Mouse (Mus musculus) CH12.LX (cell line): Measurements from ENCODE around the gene Phf13. TPM values are rescaled to one million over a fixed set of nuclear protein-coding genes. Genes with fewer than 3 reads are reported as not detected.

Experiments used
- DNase-seq: peaks from one replicate; pipeline ENCODE4 v3.0.0-alpha.2; 2013; ENCODE audit errors: extremely low read depth
- H3K27ac ChIP-seq: 2 replicates; pipeline ENCODE4 v1.5.1; 2012; ENCODE audit warnings: low read depth, mild to moderate bottlenecking, control low read depth, moderate library complexity; ENCODE audit not compliant: insufficient read depth
- H3K27me3 ChIP-seq: replicated peaks from 2 replicates; pipeline ENCODE3; 2012; ENCODE audit warnings: inconsistent platforms
- H3K36me3 ChIP-seq, 2 experiments: replicated peaks in 1 of 2; 2 replicates each; pipeline versions ENCODE3 to v1.6.1; 2012; ENCODE audit warnings: inconsistent platforms in 1 of 2, low read length in 1 of 2, mild to moderate bottlenecking in 1 of 2, mixed read lengths in 1 of 2, moderate library complexity in 1 of 2; ENCODE audit not compliant: control insufficient read depth in 1 of 2, insufficient read depth in 1 of 2
- H3K4me1 ChIP-seq, 2 experiments: 2 replicates each; pipeline ENCODE4 v1.6.1; 2012; ENCODE audit warnings: inconsistent platforms in 1 of 2, moderate library complexity in 1 of 2; ENCODE audit not compliant: insufficient read depth in 2 of 2, control insufficient read depth in 1 of 2
- H3K4me2 ChIP-seq: 2 replicates; pipeline ENCODE4 v1.6.1; 2012; ENCODE audit warnings: low read depth, mild to moderate bottlenecking, control low read depth; ENCODE audit not compliant: poor library complexity, insufficient read depth, severe bottlenecking
- H3K4me3 ChIP-seq, 3 experiments: fragments of 150-350 bp in 1 of 3; sonication (generic) in 1 of 3; replicated peaks in 1 of 3; 2 replicates each; pipeline versions ENCODE3 to v1.5.1; 2011 to 2012; ENCODE audit warnings: low read depth in 2 of 3, low read length in 2 of 3, mild to moderate bottlenecking in 2 of 3, moderate library complexity in 2 of 3, control low read depth in 1 of 3, improper control_type of control experiment in 1 of 3, inconsistent platforms in 1 of 3, mixed read lengths in 1 of 3; ENCODE audit not compliant: poor library complexity in 1 of 3
- H3K79me2 ChIP-seq: replicated peaks from 2 replicates; pipeline ENCODE4 v1.6.1; 2012; ENCODE audit warnings: mild to moderate bottlenecking, moderate library complexity; ENCODE audit not compliant: control insufficient read depth, poor library complexity, insufficient read depth, severe bottlenecking; ENCODE audit errors: extremely low read depth
- H3K9ac ChIP-seq: 2 replicates; pipeline ENCODE4 v1.6.1; 2012; ENCODE audit warnings: low read depth, mild to moderate bottlenecking, control low read depth, moderate library complexity; ENCODE audit not compliant: insufficient read depth
- H3K9me3 ChIP-seq: replicated peaks from 2 replicates; pipeline ENCODE3; 2012; ENCODE audit warnings: low read length, inconsistent platforms, mixed read lengths
- BHLHE40 ChIP-seq: IDR thresholded peaks from 2 replicates; pipeline ENCODE4 v1.6.1; 2011; ENCODE audit warnings: mild to moderate bottlenecking, low read depth, low read length, improper control_type of control experiment
- CHD1 ChIP-seq: IDR thresholded peaks from 2 replicates; pipeline ENCODE4 v1.6.1; 2012; ENCODE audit warnings: low read depth, low read length, improper control_type of control experiment, inconsistent platforms
- CHD2 ChIP-seq: IDR thresholded peaks from 2 replicates; pipeline ENCODE4 v1.6.1; 2011; ENCODE audit warnings: low read length, improper control_type of control experiment
- CTCF ChIP-seq, 2 experiments: IDR thresholded peaks in 1 of 2; conservative IDR thresholded peaks in 1 of 2; 2 replicates each; pipeline ENCODE4 v1.5.1; 2011 to 2012; ENCODE audit warnings: low read depth in 2 of 2, low read length in 2 of 2, improper control_type of control experiment in 1 of 2, inconsistent platforms in 1 of 2, mild to moderate bottlenecking in 1 of 2, moderate library complexity in 1 of 2
- E2F4 ChIP-seq: IDR thresholded peaks from 2 replicates; pipeline ENCODE4 v1.6.1; 2011; ENCODE audit warnings: low read depth, low read length, improper control_type of control experiment; ENCODE audit not compliant: insufficient replicate concordance
- ELF1 ChIP-seq: IDR thresholded peaks from 2 replicates; pipeline ENCODE4 v1.6.1; 2014; ENCODE audit warnings: low read depth, mild to moderate bottlenecking, inconsistent platforms, low read length, improper control_type of control experiment
- EP300 ChIP-seq: IDR thresholded peaks from 2 replicates; pipeline ENCODE4 v1.6.1; 2011; ENCODE audit warnings: low read length, improper control_type of control experiment
- ETS1 ChIP-seq: conservative IDR thresholded peaks from 2 replicates; pipeline ENCODE4 v1.6.1; 2012; ENCODE audit warnings: low read depth, mild to moderate bottlenecking, inconsistent platforms, low read length, improper control_type of control experiment, moderate library complexity
- GABPA ChIP-seq: IDR thresholded peaks from 2 replicates; pipeline ENCODE4 v1.6.1; 2012; ENCODE audit warnings: low read depth, low read length, improper control_type of control experiment, inconsistent platforms; ENCODE audit not compliant: insufficient replicate concordance
- HCFC1 ChIP-seq: IDR thresholded peaks from 2 replicates; pipeline ENCODE4 v1.6.1; 2012; ENCODE audit warnings: low read depth, mild to moderate bottlenecking, inconsistent platforms, low read length, improper control_type of control experiment
- IRF4 ChIP-seq: IDR thresholded peaks from 2 replicates; pipeline ENCODE4 v1.6.1; 2014; ENCODE audit warnings: low read depth, mild to moderate bottlenecking, inconsistent platforms, low read length, improper control_type of control experiment
- JUN ChIP-seq: IDR thresholded peaks from 2 replicates; pipeline ENCODE4 v1.6.1; 2011; ENCODE audit warnings: low read depth, mild to moderate bottlenecking, low read length, improper control_type of control experiment, moderate library complexity; ENCODE audit not compliant: insufficient read depth
- JUND ChIP-seq: conservative IDR thresholded peaks from 2 replicates; pipeline ENCODE4 v1.6.1; 2011; ENCODE audit warnings: low read depth, low read length, improper control_type of control experiment
- KAT2A ChIP-seq: IDR thresholded peaks from 2 replicates; pipeline ENCODE4 v1.6.1; 2012; ENCODE audit warnings: low read length, improper control_type of control experiment, inconsistent platforms; ENCODE audit not compliant: insufficient replicate concordance
- MAFK ChIP-seq: IDR thresholded peaks from 2 replicates; pipeline ENCODE4 v1.6.1; 2011; ENCODE audit warnings: low read length, improper control_type of control experiment; ENCODE audit not compliant: insufficient replicate concordance
- MAX ChIP-seq: IDR thresholded peaks from 2 replicates; pipeline ENCODE4 v1.6.1; 2011; ENCODE audit warnings: low read length, improper control_type of control experiment
- MAZ ChIP-seq: IDR thresholded peaks from 2 replicates; pipeline ENCODE4 v1.6.1; 2012; ENCODE audit warnings: low read depth, mild to moderate bottlenecking, inconsistent platforms, low read length, improper control_type of control experiment, moderate library complexity
- MEF2A ChIP-seq: IDR thresholded peaks from 2 replicates; pipeline ENCODE4 v1.6.1; 2014; ENCODE audit warnings: low read depth, mild to moderate bottlenecking, inconsistent platforms, low read length, improper control_type of control experiment, borderline replicate concordance
- MXI1 ChIP-seq: IDR thresholded peaks from 2 replicates; pipeline ENCODE4 v1.6.1; 2011; ENCODE audit warnings: mild to moderate bottlenecking, low read depth, low read length, improper control_type of control experiment
- MYC ChIP-seq: IDR thresholded peaks from 2 replicates; pipeline ENCODE4 v1.6.1; 2011; ENCODE audit warnings: low read depth, mild to moderate bottlenecking, improper control_type of control experiment, low read length
- NELFE ChIP-seq: IDR thresholded peaks from 2 replicates; pipeline ENCODE4 v1.6.1; 2011; ENCODE audit warnings: low read depth, low read length, improper control_type of control experiment
- NRF1 ChIP-seq: IDR thresholded peaks from 2 replicates; pipeline ENCODE4 v1.6.1; 2014; ENCODE audit warnings: low read depth, mild to moderate bottlenecking, inconsistent platforms, low read length, improper control_type of control experiment, moderate library complexity
- PAX5 ChIP-seq: IDR thresholded peaks from 2 replicates; pipeline ENCODE4 v1.6.1; 2012; ENCODE audit warnings: low read length, inconsistent platforms, mixed read lengths
- POLR2A ChIP-seq: IDR thresholded peaks from 2 replicates; pipeline ENCODE4 v1.6.1; 2011; ENCODE audit warnings: low read depth, mild to moderate bottlenecking, improper control_type of control experiment, low read length
- POLR2AphosphoS2 ChIP-seq: IDR thresholded peaks from 2 replicates; pipeline ENCODE4 v1.6.1; 2011; ENCODE audit warnings: low read depth, low read length, improper control_type of control experiment
- RAD21 ChIP-seq: IDR thresholded peaks from 2 replicates; pipeline ENCODE4 v1.6.1; 2011; ENCODE audit warnings: low read depth, mild to moderate bottlenecking, low read length, improper control_type of control experiment, moderate library complexity
- RCOR1 ChIP-seq: conservative IDR thresholded peaks from 2 replicates; pipeline ENCODE4 v1.6.1; 2012; ENCODE audit warnings: low read depth, mild to moderate bottlenecking, inconsistent platforms, low read length, improper control_type of control experiment
- SIN3A ChIP-seq: IDR thresholded peaks from 2 replicates; pipeline ENCODE4 v1.6.1; 2012; ENCODE audit warnings: low read length, improper control_type of control experiment, inconsistent platforms
- SMC3 ChIP-seq: IDR thresholded peaks from 2 replicates; pipeline ENCODE4 v1.6.1; 2011; ENCODE audit warnings: low read depth, low read length, improper control_type of control experiment
- TBP ChIP-seq: conservative IDR thresholded peaks from 2 replicates; pipeline ENCODE4 v1.6.1; 2011; ENCODE audit warnings: low read depth, low read length, improper control_type of control experiment
- TCF12 ChIP-seq: IDR thresholded peaks from 2 replicates; pipeline ENCODE4 v1.6.1; 2014; ENCODE audit warnings: low read depth, mild to moderate bottlenecking, inconsistent platforms, low read length, improper control_type of control experiment
- UBTF ChIP-seq: IDR thresholded peaks from 2 replicates; pipeline ENCODE4 v1.6.1; 2012; ENCODE audit warnings: low read depth, mild to moderate bottlenecking, inconsistent platforms, low read length, improper control_type of control experiment, moderate library complexity
- USF1 ChIP-seq: IDR thresholded peaks from 2 replicates; pipeline ENCODE4 v1.6.1; 2014; ENCODE audit warnings: low read depth, mild to moderate bottlenecking, inconsistent platforms, low read length, improper control_type of control experiment
- USF2 ChIP-seq: conservative IDR thresholded peaks from 2 replicates; pipeline ENCODE4 v1.6.1; 2011; ENCODE audit warnings: low read depth, low read length, improper control_type of control experiment
- ZC3H11A ChIP-seq: IDR thresholded peaks from 2 replicates; pipeline ENCODE4 v1.6.1; 2012; ENCODE audit warnings: low read depth, mild to moderate bottlenecking, inconsistent platforms, low read length, improper control_type of control experiment
- ZKSCAN1 ChIP-seq: IDR thresholded peaks from 2 replicates; pipeline ENCODE4 v1.6.1; 2012; ENCODE audit warnings: low read depth, inconsistent platforms, low read length, improper control_type of control experiment, borderline replicate concordance
- ZMIZ1 ChIP-seq: IDR thresholded peaks from 2 replicates; pipeline ENCODE4 v1.6.1; 2012; ENCODE audit warnings: low read depth, mild to moderate bottlenecking, inconsistent platforms, low read length, improper control_type of control experiment
- ZNF384 ChIP-seq: IDR thresholded peaks from 2 replicates; pipeline ENCODE4 v1.6.1; 2012; ENCODE audit warnings: low read depth, low read length, improper control_type of control experiment, inconsistent platforms
- dilution Hi-C: fragments of 300-500 bp; cut with MboI; formaldehyde crosslinking; loops from 2 replicates; pipeline ENCODE4 v1.14.3; 2020; ENCODE audit warnings: low sequenced_read_pairs; ENCODE audit not compliant: extremely low pct_unique_long_range_greater_than_20kb, extremely low pct_ligation_motif_present
- in situ Hi-C: fragments of 300-500 bp; cut with MboI; formaldehyde crosslinking; loops from 3 replicates; pipeline ENCODE4 v1.14.3; 2019; ENCODE audit warnings: low sequenced_read_pairs, low pct_ligation_motif_present, low pct_unique_long_range_greater_than_20kb, mixed read lengths
- polyA plus RNA-seq: library from polyadenylated mRNA; unstranded; fragments of >175 nt; gene quantifications from 2 replicates; pipeline ENCODE4 v1.2.1, GENCODE M21; 2012; ENCODE audit warnings: low read depth; ENCODE audit not compliant: insufficient read length
- total RNA-seq, 2 experiments: library from RNA; depleted of rRNA; stranded (reverse); fragments of 300-350 nt in 1 of 2; fragments of >200 nt in 1 of 2; gene quantifications; 2 replicates each; pipeline ENCODE4 v1.2.3; 2012 to 2014

Phf13 gene
- total and polyA plus RNA-seq, 3 experiments, result 1.9 to 5.0 (median 4.9) TPM

GRCm38 (mm10) chr4:152009076-152010051, 13.3 kb upstream of the Phf13 start:
- DNase-seq, result no peak
- Histone ChIP-seq H3K79me2 (peaks cover 2% of the 10 kb centered on the region; the same call in 1 of the 2 replicates), H3K4me1 (peaks cover 12 to 36% of the 10 kb centered on the region in 2 experiments), H3K4me3 (peak overlapping the region; percentile 68 to 92 (median 86)), H3K36me3 (peaks cover 13 to 29% of the 10 kb centered on the region in 2 experiments), H3K4me2 (peak overlapping the region; percentile 86), H3K27ac (peak overlapping the region; percentile 19; the same call in 1 of the 2 replicates), H3K9ac (peak overlapping the region; percentile 47), H3K9me3 (no peaks in the 10 kb centered on the region), H3K27me3 (peaks cover 18% of the 10 kb centered on the region)
- TF ChIP-seq MEF2A (no peak), USF2 (no peak), ZNF384 (no peak), CHD2 (0 out of 2 replicates have a peak, but pooled peaks have one; percentile 20), POLR2AphosphoS2 (no peak), E2F4 (no peak), RAD21 (no peak), GABPA (no peak), TCF12 (no peak), ZKSCAN1 (no peak), MAFK (no peak), USF1 (no peak), ZMIZ1 (no peak; the same call in 1 of the 2 replicates), EP300 (no peak), BHLHE40 (peak; percentile 10), NRF1 (peak; percentile 78), SIN3A (no peak), CHD1 (no peak), SMC3 (no peak), MAZ (no peak), RCOR1 (no peak), IRF4 (no peak), HCFC1 (no peak; the same call in 1 of the 2 replicates), MAX (peak; percentile 43; the same call in 1 of the 2 replicates), POLR2A (no peak), MYC (no peak), UBTF (peak; percentile 92), NELFE (no peak), ELF1 (no peak), ETS1 (no peak), KAT2A (no peak), PAX5 (no peak), ZC3H11A (no peak), CTCF (conservative IDR thresholded peaks at IDR 0.05 in 1 of 2, IDR thresholded peaks at IDR 0.05 in 1 of 2; ENCODE audit: low read depth in 2 of 2, low read length in 2 of 2) (no peak), JUND (no peak), JUN (no peak), TBP (no peak), MXI1 (peak; percentile 84)
- dilution Hi-C loops, result no loop called here
- in situ Hi-C loops, result no loop called here
